Mouse (Mus musculus) adrenal gland, adult (tissue): Measurements from ENCODE around the gene Slc30a9.

Experiments used
- DNase-seq, 2 experiments: peaks; one replicate each; pipeline ENCODE4 v3.0.0; 2022 to 2023; ENCODE audit warnings: low spot score in 1 of 2; ENCODE audit not compliant: inconsistent age in 2 of 2

The Slc30a9 gene

GRCm38 (mm10) chr5:67311811-67312521 is 5.2 kb downstream of the Slc30a9 start:
- DNase-seq: peak in 1 of 2 experiments; percentile 56

- DNase-seq: no peak
Observed at GRCm38 (mm10) chr5:67312522-67312851, 5.7 kb downstream of the Slc30a9 start.

GRCm38 (mm10) chr5:67321656-67322268 is 15.0 kb downstream of the Slc30a9 start:
- no peak for DNase-seq

GRCm38 (mm10) chr5:67324032-67324431 is 17.3 kb downstream of the Slc30a9 start:
- no peak for DNase-seq

- DNase-seq: no peak
Observed at GRCm38 (mm10) chr5:67340811-67341210, 34.1 kb downstream of the Slc30a9 start.

- no peak for DNase-seq
Observed at GRCm38 (mm10) chr5:67347060-67347459, 40.3 kb downstream of the Slc30a9 start.

GRCm38 (mm10) chr5:67348949-67349348 is 42.2 kb downstream of the Slc30a9 start:
- no peak for DNase-seq

GRCm38 (mm10) chr5:67362316-67362715 is 55.6 kb downstream of the Slc30a9 start:
- DNase-seq: no peak

GRCm38 (mm10) chr5:67362931-67363330 is 56.2 kb downstream of the Slc30a9 start:
- no peak for DNase-seq

GRCm38 (mm10) chr5:67377044-67377621 is 70.4 kb downstream of the Slc30a9 start:
- DNase-seq: no peak

- DNase-seq: no peak
Observed at GRCm38 (mm10) chr5:67381690-67382089, 74.9 kb downstream of the Slc30a9 start.

- no peak for DNase-seq
Observed at GRCm38 (mm10) chr5:67382556-67382955, 75.8 kb downstream of the Slc30a9 start.

GRCm38 (mm10) chr5:67393951-67394350 is 87.2 kb downstream of the Slc30a9 start:
- peak in 1 of 2 experiments; percentile 51 for DNase-seq

GRCm38 (mm10) chr5:67395211-67395851 is 88.6 kb downstream of the Slc30a9 start:
- DNase-seq: no peak

- no peak for DNase-seq
Observed at GRCm38 (mm10) chr5:67397186-67397585, 90.4 kb downstream of the Slc30a9 start.

- no peak for DNase-seq
Observed at GRCm38 (mm10) chr5:67399876-67400607, 93.3 kb downstream of the Slc30a9 start.

GRCm38 (mm10) chr5:67400608-67401480 is 94.1 kb downstream of the Slc30a9 start:
- DNase-seq: no peak

- DNase-seq: no peak
Observed at GRCm38 (mm10) chr5:67401612-67402011, 94.9 kb downstream of the Slc30a9 start.

GRCm38 (mm10) chr5:67404380-67404779 is 97.6 kb downstream of the Slc30a9 start:
- DNase-seq: no peak

- DNase-seq: no peak
Observed at GRCm38 (mm10) chr5:67404919-67405318, 98.2 kb downstream of the Slc30a9 start.
